22 mouse cellular contexts compared by ENCODE assay signal in genomic region chr3:87240909-87241308, GRCm38 (mm10). TPM values are rescaled to one million over a fixed set of nuclear protein-coding genes. Genes with fewer than 3 reads are reported as not detected.
"Had no signal": no experiment of that assay in that cellular context is flagged by ENCODE, and none has a peak within 500 bp of the region (broad histone marks: within the 10 kb centered on the region; RNA-seq: fewer than 3 reads in every experiment).

No protein-coding gene starts in this region.

- H3K4me3 ChIP-seq: heart, embryonic 10.5 days; heart, embryonic 12.5 days; hindbrain, embryonic 13.5 days; hindbrain, embryonic 15.5 days; limb, embryonic 13.5 days; limb, embryonic 15.5 days; liver, embryonic 12.5 days had no signal

- DNase-seq: gastrocnemius, postnatal 14 days; gastrocnemius, postnatal 36 days; heart, adult 18-20 months; heart, postnatal 10 days; kidney, adult 18-20 months; kidney, adult 8-10 months; kidney, postnatal 10 days; kidney, postnatal 25 days; kidney, postnatal 4 days; layer of hippocampus, adult 9-11 months; layer of hippocampus, postnatal 36 days; left cerebral cortex, postnatal 4 days had no signal

- H3K4me1 ChIP-seq: heart, embryonic 10.5 days; heart, embryonic 12.5 days; hindbrain, embryonic 13.5 days; hindbrain, embryonic 15.5 days; limb, embryonic 13.5 days; limb, embryonic 15.5 days; liver, embryonic 12.5 days had no signal

- H3K27ac ChIP-seq: heart, embryonic 10.5 days; hindbrain, embryonic 13.5 days; hindbrain, embryonic 15.5 days; hindbrain, postnatal 0 days; limb, embryonic 13.5 days; limb, embryonic 15.5 days; liver, embryonic 12.5 days; liver, embryonic 14.5 days had no signal

- H3K36me3 ChIP-seq: heart, embryonic 10.5 days; heart, embryonic 12.5 days; hindbrain, embryonic 13.5 days; hindbrain, embryonic 15.5 days; limb, embryonic 13.5 days; limb, embryonic 15.5 days; liver, embryonic 12.5 days had no signal

- H3K27me3 ChIP-seq: heart, embryonic 12.5 days; hindbrain, embryonic 13.5 days; hindbrain, embryonic 15.5 days; limb, embryonic 13.5 days; limb, embryonic 15.5 days; liver, embryonic 12.5 days had no signal

RNA-seq across cellular contexts. Expression of gene Fcrls, which starts 22.6 kb away (rescaled TPM):
- total RNA-seq: hematopoietic stem cell, adult 5-6 weeks had no signal
